Mouse (Mus musculus) liver, embryonic 14.5 days (tissue): ENCODE data around the gene Arhgef15.

Experiments
- CTCF ChIP-seq: IDR thresholded peaks from 2 replicates; pipeline ENCODE4 v1.5.1; 2016; ENCODE audit warnings: antibody characterized with exemption, low read depth, control low read depth
- EP300 ChIP-seq: IDR thresholded peaks from 2 replicates; pipeline ENCODE4 v1.6.1; 2016; ENCODE audit warnings: antibody characterized with exemption, low read depth

- TF ChIP-seq CTCF: no peak
- no peak for TF ChIP-seq EP300
Measured at GRCm38 (mm10) chr11:68924749-68925148, 32.5 kb downstream of the Arhgef15 start.
